Mouse (Mus musculus) liver (tissue): ENCODE data around the gene Adamts14.

Experiments used
- DNase-seq: peaks from one replicate; pipeline ENCODE4 v3.0.0-alpha.2; 2020; ENCODE audit warnings: mixed read lengths

The Adamts14 gene

GRCm38 (mm10) chr10:61274532-61274931 is 1.3 kb upstream of the Adamts14 start:
- DNase-seq = no peak

GRCm38 (mm10) chr10:61273844-61274215 is 592 bp upstream of the Adamts14 start:
- DNase-seq = no peak

DNA sequence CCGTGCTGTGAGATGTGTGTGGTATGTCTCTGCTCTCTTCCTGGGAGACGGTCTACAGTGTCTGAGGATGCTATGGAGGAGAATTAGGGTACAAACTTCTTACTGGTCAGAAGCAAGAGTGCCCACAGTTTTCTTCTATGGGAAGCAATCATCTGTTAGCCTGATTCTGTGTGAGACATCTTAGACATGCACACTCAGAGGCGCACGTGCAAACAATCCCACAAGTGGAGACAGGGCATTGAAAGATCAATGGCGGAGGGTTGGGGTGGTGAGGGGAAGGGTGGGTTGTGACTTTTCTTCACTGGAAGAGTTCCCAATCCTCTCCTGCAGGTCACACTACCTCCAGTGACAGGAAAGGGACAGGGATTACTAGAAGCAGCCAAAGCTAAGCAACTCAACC is 607 bp downstream of the Adamts14 start:
- DNase-seq = no peak

DNA sequence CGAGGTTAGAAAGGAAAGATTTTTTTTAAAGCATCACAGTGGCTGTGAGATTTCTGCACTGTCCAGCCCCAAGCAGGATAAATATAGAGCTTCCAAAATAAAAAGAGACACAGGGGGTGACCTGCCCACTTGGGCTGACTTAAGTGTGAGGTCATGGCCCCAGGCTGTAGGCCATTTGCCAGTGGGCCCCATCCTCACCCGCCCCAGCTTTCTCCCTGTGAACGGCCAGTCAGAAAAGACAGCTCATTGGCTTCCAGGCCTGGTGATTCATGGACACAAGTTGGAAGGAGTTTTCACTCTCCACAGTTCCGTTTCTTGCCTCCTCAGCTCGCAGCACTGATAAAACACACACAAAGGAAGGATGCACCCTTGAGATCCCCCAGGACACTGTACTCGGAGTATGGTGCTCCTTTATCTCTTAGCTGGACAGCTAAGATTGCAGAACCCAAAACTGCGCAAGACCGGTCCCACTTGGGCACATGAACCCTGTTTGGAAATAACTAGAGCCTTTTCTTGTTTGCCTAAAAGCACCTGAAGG is 1.1 kb downstream of the Adamts14 start:
- no peak for DNase-seq

GRCm38 (mm10) chr10:61267378-61267777 is 5.9 kb downstream of the Adamts14 start:
- no peak for DNase-seq

GRCm38 (mm10) chr10:61263606-61264005 is 9.6 kb downstream of the Adamts14 start:
- DNase-seq = no peak

GRCm38 (mm10) chr10:61261229-61262156 is 11.7 kb downstream of the Adamts14 start:
- DNase-seq = no peak

- no peak for DNase-seq
These were observed 15.1 kb downstream of the Adamts14 start for GRCm38 (mm10) chr10:61258131-61258530.

DNA sequence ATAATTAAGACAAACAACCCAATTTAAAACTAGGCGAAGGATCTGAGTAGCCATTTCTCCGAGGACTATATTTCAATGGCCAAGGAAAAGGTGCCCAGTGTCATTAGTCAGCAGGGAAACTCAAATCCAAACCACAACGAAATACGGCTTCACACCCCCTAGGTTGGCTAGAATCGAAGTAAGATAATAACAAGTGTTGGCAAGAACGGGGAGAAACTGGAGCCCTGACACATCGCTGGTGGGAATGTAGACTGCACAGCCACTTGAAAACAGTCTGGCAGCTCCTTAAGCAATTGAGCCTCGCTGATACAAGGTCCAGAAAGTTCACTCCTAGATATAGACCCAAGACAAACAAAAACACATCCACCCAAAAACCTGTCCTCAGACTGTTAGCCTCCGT is 16.6 kb downstream of the Adamts14 start:
- DNase-seq = no peak

DNA sequence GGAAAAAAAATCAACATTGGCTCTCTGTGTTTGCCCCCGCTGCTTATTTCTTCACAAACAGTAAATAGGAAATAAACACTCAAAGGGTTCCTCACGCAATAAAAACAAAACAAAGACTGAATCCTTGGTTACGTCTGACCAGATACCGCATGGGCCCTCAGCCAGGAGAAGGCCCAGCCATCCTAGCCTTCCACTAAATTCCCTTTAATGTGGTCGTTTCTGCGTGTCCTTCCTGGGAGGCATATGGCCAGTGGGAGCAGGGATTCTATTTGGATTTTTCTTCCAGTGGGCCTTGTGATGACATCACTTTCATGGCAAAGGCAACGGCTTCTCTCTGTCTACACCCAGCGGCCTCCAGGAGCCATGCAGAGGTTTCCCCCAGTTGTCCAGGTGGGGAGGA is 18.0 kb downstream of the Adamts14 start:
- no peak for DNase-seq

- DNase-seq = no peak
These were observed 18.5 kb downstream of the Adamts14 start for GRCm38 (mm10) chr10:61254761-61255160.

DNA sequence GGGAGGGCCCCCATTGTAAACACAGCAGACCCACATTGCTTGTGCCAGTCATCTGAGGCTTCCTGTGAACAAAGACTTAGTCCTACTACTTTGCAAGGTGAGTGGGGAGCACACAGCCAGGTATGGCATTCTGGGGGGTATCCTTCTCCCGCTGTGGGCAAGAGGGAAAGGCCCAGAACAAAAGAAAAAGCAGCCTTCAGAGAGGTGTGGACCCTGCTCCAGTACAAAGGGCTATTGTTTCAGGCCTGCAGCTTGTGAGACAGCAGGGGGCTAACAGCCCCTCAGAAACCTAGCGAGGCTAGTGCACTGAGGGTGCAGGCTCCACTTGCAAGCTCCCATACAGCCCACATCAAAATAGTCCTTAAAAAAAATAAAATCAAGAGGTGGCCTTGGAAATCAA is 23.3 kb downstream of the Adamts14 start:
- no peak for DNase-seq

- no peak for DNase-seq
These were observed 24.6 kb downstream of the Adamts14 start for GRCm38 (mm10) chr10:61248596-61249114.

- DNase-seq = no peak
These were observed 26.9 kb downstream of the Adamts14 start for GRCm38 (mm10) chr10:61246288-61246687.

DNA sequence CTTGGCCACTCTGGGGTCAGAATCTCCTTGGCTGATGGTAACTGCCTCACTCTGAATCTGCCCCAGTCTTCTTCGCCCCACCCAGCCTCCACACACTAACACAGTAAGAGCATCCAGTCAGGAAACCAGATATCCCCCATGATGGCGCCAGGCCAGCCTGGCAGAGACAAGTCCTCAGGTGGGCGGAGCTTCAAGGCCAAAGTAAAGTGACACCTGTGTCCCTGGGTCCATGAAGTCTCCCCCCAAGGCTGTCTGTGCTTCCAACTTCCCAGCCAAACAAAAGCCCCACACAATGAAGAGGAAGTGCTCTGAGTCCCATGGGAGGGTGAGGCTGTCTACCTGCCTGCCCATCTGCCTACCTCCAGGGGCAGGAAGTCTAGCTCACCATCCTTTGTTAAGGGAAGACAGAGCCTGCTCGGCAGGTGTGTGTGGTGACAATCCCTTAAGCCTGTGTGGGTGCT is 31.2 kb downstream of the Adamts14 start:
- DNase-seq = no peak

DNA sequence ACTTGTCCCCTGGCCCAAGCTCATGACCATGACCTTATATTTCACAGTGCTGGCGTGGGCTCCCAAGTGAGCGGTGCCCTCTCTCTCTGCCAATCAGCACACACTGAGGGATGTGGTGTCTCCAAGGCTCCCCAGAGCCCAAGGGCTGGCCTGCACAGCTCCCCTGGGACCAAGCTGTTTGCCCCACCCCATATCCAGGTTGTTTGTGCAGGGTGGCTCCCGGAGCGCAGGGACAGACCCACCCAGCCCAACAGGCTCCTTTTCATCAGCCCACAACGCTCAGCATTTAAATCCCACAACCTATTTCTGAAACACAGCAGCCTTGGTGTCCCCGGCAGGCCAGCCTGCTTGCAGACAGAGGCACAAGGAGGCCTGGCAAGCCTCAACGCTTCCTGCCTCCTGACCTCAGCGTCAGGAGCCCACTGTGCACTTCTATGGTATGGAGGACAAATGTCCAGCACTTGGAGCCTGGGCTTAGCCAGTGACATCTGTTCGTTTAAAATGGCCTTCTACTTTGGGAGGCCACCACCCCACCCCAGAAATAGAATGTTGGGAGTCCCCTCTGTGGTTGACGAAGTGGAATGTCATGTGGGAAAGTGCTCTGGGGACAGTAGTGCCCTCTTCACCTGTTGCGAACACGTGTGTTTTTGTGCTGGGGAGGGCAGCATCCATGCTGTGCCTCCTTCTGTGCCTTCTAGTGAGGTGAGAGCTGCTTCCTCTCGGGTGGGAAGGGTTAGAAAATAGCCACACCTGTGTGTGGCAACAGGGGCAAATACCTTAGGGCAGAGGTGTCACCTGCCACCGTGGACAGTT is 32.9 kb downstream of the Adamts14 start:
- no peak for DNase-seq

DNA sequence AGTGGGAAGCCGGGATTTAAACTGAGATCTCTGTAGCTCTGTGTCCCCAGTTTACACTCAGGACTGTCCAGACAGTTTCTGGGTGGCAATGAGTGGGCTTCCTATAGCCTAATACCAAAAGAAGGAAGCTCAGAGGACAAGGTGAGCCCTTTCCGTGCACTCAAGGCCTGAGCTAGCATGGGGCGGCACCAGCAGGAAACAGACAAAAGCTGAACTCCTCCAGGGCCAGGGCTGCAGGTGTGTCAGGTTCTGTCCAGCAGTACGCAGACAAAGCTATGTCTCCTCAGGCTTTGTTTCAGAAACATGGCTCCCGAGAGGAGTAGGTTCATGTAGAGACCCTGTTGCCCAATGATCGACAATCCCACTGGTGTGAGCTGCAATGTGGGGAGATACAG is 35.9 kb downstream of the Adamts14 start:
- no peak for DNase-seq

DNA sequence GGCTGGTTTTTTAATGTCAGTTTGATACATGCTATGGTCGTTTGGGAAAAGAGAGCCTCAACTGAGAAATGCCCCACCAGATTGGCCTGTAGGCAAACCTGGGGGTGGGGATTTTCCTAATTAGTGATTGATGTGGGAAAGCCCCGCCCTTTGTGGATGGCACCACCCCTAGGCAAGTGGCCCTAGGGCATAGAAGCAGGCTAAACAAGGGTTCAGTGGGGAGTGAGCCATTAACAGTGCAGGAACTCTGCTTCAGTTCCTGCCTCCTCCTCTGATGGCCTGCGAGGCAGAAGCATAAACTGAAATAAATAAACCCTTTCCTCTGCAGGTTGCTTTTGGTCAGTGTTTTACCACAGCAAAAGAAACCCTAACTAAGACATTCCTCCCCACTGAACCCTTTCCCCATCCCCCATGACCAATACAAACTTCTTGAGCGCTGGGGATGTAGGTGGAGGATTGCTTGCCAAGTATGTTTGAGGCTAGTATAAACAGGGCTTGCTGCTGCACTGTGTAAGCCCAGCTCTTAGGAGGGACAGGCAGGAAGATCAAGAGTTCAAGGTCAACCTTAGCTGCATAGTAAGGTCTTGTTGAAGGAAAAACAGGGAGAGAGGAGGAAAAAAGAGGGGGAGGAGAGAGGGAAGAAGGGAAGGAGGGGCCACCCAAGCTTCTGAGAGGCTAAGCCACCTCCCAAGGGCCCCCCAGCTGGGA is 36.4 kb downstream of the Adamts14 start:
- no peak for DNase-seq

- DNase-seq = no peak
These were observed 37.5 kb downstream of the Adamts14 start for GRCm38 (mm10) chr10:61235677-61236267.

- no peak for DNase-seq
These were observed 38.9 kb downstream of the Adamts14 start for GRCm38 (mm10) chr10:61234319-61234718.

- no peak for DNase-seq
These were observed 40.2 kb downstream of the Adamts14 start for GRCm38 (mm10) chr10:61232858-61233567.

DNA sequence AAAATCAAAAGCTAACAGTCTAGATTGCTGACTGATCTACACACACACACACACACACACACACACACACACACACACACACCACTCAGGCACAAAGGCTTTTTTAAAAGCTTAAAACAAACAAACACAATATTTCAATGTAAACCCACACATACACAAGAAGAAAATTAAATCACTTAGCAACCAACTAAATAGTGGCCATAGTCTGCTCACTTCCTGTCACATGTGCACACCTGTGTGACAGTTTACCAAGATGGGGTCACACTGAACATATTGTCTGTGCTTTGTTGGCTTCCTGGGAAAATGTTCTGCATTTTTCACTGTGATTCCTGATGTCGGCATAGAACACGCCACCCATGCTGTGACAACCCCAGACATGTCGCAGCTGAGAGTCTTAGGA is 41.5 kb downstream of the Adamts14 start:
- DNase-seq = no peak
